Mouse (Mus musculus) liver, postnatal 0 days (tissue): ENCODE data around the gene Ccl4. TPM values are rescaled to one million over a fixed set of nuclear protein-coding genes. Genes with fewer than 3 reads are reported as not detected.

Source experiments
- ATAC-seq: fragments of 200-750 bp; cut with Nextera tagmentation; 2 replicates; pipeline ENCODE4 v1.8.0; 2017; ENCODE audit warnings: mild to moderate bottlenecking, moderate library complexity
- DNase-seq: peaks from one replicate; pipeline ENCODE4 v3.0.0-alpha.2; 2016
- H3K27ac ChIP-seq: fragments of 300-500 bp; sonication (generic); 2 replicates; pipeline ENCODE4 v1.5.1; 2014; ENCODE audit warnings: antibody characterized with exemption, moderate library complexity, mild to moderate bottlenecking, low read depth
- H3K27me3 ChIP-seq: fragments of 300-500 bp; sonication (generic); 2 replicates; pipeline ENCODE4 v1.6.1; 2014; ENCODE audit warnings: low read length, control low read depth, mixed read lengths; ENCODE audit not compliant: insufficient read depth
- H3K36me3 ChIP-seq: fragments of 300-500 bp; sonication (generic); replicated peaks from 2 replicates; pipeline ENCODE4 v1.6.1; 2014; ENCODE audit warnings: mild to moderate bottlenecking, control low read depth, low read length, moderate library complexity, mixed read lengths; ENCODE audit not compliant: insufficient read depth
- H3K4me1 ChIP-seq: fragments of 300-500 bp; sonication (generic); 2 replicates; pipeline ENCODE4 v1.6.1; 2014; ENCODE audit warnings: antibody characterized with exemption, mild to moderate bottlenecking, control low read depth; ENCODE audit not compliant: insufficient read depth
- H3K4me2 ChIP-seq: fragments of 300-500 bp; sonication (generic); 2 replicates; pipeline ENCODE4 v1.6.1; 2014; ENCODE audit warnings: low read depth, mild to moderate bottlenecking, low read length, moderate library complexity, mixed read lengths
- H3K4me3 ChIP-seq: fragments of 300-500 bp; sonication (generic); 2 replicates; pipeline ENCODE4 v1.5.1; 2014; ENCODE audit warnings: low read depth, low read length
- H3K9ac ChIP-seq: fragments of 300-500 bp; sonication (generic); replicated peaks from 2 replicates; pipeline ENCODE4 v1.6.1; 2014; ENCODE audit warnings: mild to moderate bottlenecking, moderate library complexity
- H3K9me3 ChIP-seq: fragments of 300-500 bp; sonication (generic); 2 replicates; pipeline ENCODE4 v1.6.1; 2016; ENCODE audit warnings: mild to moderate bottlenecking, control low read depth, low read length, mixed read lengths
- CTCF ChIP-seq: sonication (generic); IDR thresholded peaks from 2 replicates; pipeline ENCODE4 v1.5.1; 2016; ENCODE audit warnings: antibody characterized with exemption, low read depth
- EP300 ChIP-seq: IDR thresholded peaks from 2 replicates; pipeline ENCODE4 v1.6.1; 2016; ENCODE audit warnings: antibody characterized with exemption, low read depth, mild to moderate bottlenecking
- WGBS: fragments of 180-500 bp; shearing (Covaris S2); extraction: QIAGEN DNeasy Blood & Tissue Kit; methylation state at CpG from one replicate; pipeline ENCODE4 v1.1.7; 2014; ENCODE audit not compliant: insufficient replicate concordance; 5-methylcytosine and 5-hydroxymethylcytosine counted together
- polyA plus RNA-seq: library from polyadenylated mRNA; unstranded; fragments of >200 nt; fragmentation: Nextera tagmentation; extraction: Ambion mirVana; gene quantifications from 2 replicates; pipeline ENCODE4 v1.2.1, GENCODE M21; 2015

Ccl4 gene
- polyA plus RNA-seq, 1 experiment from 2014 or later: 1.6 TPM

DNA sequence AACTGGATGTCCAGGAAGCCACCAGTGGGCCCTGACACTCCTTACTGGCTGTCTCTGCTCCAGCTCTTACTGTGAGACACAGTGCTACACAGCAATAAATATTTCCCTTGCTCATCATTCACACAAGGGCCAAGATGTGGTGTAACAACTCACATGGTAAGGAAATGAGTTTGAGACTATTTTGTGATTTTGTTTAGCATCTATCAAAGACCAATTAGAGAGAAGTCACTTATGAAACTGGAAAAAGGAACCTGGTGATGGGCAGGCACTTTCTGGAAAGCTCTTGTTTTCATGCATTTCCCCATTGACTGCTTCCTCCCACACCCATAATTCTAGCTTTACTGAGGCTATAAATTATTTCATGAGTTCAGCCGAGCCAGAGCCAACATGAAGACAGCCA is 41.3 kb downstream of the Ccl4 start, which contains the start of gene Wfdc17:
TSS of gene Wfdc17 (plus strand) at position 287 of the 400 bp plus-strand sequence.
- no peaks in the 10 kb centered on the region for H3K9me3 ChIP-seq
- no peaks in the 10 kb centered on the region for H3K27me3 ChIP-seq
- no peaks in the 10 kb centered on the region for H3K36me3 ChIP-seq
- H3K9ac ChIP-seq: no peak within 1 kb of the TSS
- no peak within 1 kb of the TSS for H3K4me2 ChIP-seq
- peak; percentile 17; the same call in 1 of the 2 replicates for ATAC-seq
- H3K4me3 ChIP-seq: no peak within 1 kb of the TSS
- 24% methylated on average over 1 of the region's 1 CpGs for WGBS
- no peak within 1 kb of the TSS for H3K27ac ChIP-seq
- H3K4me1 ChIP-seq: no peaks in the 10 kb centered on the region
- DNase-seq: no peak
- TF ChIP-seq CTCF (no peak), EP300 (no peak)

GRCm38 (mm10) chr11:83708715-83709114 is 46.3 kb downstream of the Ccl4 start, which contains the start of gene Wfdc18:
Gene Wfdc18, plus strand, starts transcription at chr11:83709015.
- no peak within 1 kb of the TSS for H3K4me3 ChIP-seq
- TF ChIP-seq EP300: no peak
- TF ChIP-seq CTCF: no peak
- no peaks in the 10 kb centered on the region for H3K9me3 ChIP-seq
- H3K27ac ChIP-seq: no peak within 1 kb of the TSS
- H3K27me3 ChIP-seq: no peaks in the 10 kb centered on the region
- ATAC-seq (no peak), DNase-seq (no peak)
- H3K9ac ChIP-seq: no peak within 1 kb of the TSS
- H3K4me2 ChIP-seq: no peak within 1 kb of the TSS
- H3K36me3 ChIP-seq: no peaks in the 10 kb centered on the region
- 62% methylated on average over 4 of the region's 4 CpGs for WGBS
- no peaks in the 10 kb centered on the region for H3K4me1 ChIP-seq

DNA sequence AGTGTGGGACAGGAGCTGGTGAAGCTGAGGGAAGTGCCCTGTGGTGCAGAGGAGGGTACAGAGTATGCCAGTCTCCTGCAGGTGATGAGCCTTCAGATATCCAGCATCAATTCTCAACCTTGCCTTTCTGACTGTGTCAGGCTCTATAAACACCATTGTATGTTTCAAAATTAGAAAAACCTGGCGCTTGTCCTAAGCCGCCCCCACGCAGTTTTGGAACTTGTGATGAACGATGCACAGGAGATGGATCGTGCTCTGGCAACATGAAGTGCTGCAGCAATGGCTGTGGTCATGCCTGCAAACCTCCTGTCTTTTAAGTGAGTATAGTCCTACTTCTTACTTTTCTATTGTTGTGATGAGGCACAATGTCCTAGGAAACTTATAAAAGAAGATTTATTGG is 47.3 kb downstream of the Ccl4 start:
- no peak overlapping the region for H3K27ac ChIP-seq
- WGBS: 76% methylated on average over 5 of the region's 5 CpGs
- no peaks in the 10 kb centered on the region for H3K36me3 ChIP-seq

GRCm38 (mm10) chr11:83712671-83713070 is 50.3 kb downstream of the Ccl4 start:
- Histone ChIP-seq H3K9me3 (no peaks in the 10 kb centered on the region), H3K4me1 (no peaks in the 10 kb centered on the region), H3K9ac (no peak overlapping the region), H3K27ac (no peak overlapping the region), H3K4me3 (no peak overlapping the region), H3K27me3 (no peaks in the 10 kb centered on the region), H3K36me3 (no peaks in the 10 kb centered on the region), H3K4me2 (no peak overlapping the region)
- no peak for TF ChIP-seq EP300
- TF ChIP-seq CTCF: no peak
- ATAC-seq: no peak
- no peak for DNase-seq
- 58% methylated on average over 1 of the region's 1 CpGs for WGBS

More for the DNA sequence above, 47.3 kb downstream of the Ccl4 start:
- Histone ChIP-seq H3K4me1 (no peaks in the 10 kb centered on the region), H3K9ac (no peak overlapping the region), H3K4me2 (no peak overlapping the region), H3K4me3 (no peak overlapping the region), H3K27me3 (no peaks in the 10 kb centered on the region), H3K9me3 (no peaks in the 10 kb centered on the region)
- no peak for DNase-seq
- no peak for TF ChIP-seq EP300
- TF ChIP-seq CTCF: no peak
- ATAC-seq: no peak

GRCm38 (mm10) chr11:83713925-83714324 is 51.5 kb downstream of the Ccl4 start:
- H3K27me3 ChIP-seq: no peaks in the 10 kb centered on the region
- no peaks in the 10 kb centered on the region for H3K36me3 ChIP-seq
- no peak overlapping the region for H3K4me3 ChIP-seq
- no peak for DNase-seq
- no peak overlapping the region for H3K9ac ChIP-seq
- H3K9me3 ChIP-seq: no peaks in the 10 kb centered on the region
- ATAC-seq: peak; percentile 69
- H3K4me1 ChIP-seq: no peaks in the 10 kb centered on the region
- H3K27ac ChIP-seq: no peak overlapping the region
- no peak overlapping the region for H3K4me2 ChIP-seq
- 31% methylated on average over 2 of the region's 2 CpGs for WGBS
- TF ChIP-seq CTCF: no peak
- no peak for TF ChIP-seq EP300

Other genes starting within 250 kb of the Ccl4 start
- gene Gas2l2, start 233.1 kb upstream of the Ccl4 start, polyA plus RNA-seq: not detected in 2 replicates
- 2.6 and 3.1 TPM in 2 replicates for gene 1700020L24Rik, start 224.9 kb upstream of the Ccl4 start, polyA plus RNA-seq
- gene Mmp28, start 199.5 kb upstream of the Ccl4 start, polyA plus RNA-seq: 0.20 and 0.43 TPM in 2 replicates
- 2.8 and 3.4 TPM in 2 replicates for gene Taf15, start 189.5 kb upstream of the Ccl4 start, polyA plus RNA-seq
- not detected in 2 replicates for gene Heatr9, start 140.4 kb upstream of the Ccl4 start, polyA plus RNA-seq
- gene Ccl5, start 132.1 kb upstream of the Ccl4 start, polyA plus RNA-seq: 8.6 and 12.7 TPM in 2 replicates
- 92.6 and 107 TPM in 2 replicates for gene Ccl9, start 83.9 kb upstream of the Ccl4 start, polyA plus RNA-seq
- gene Ccl6, start 69.5 kb upstream of the Ccl4 start, polyA plus RNA-seq: 46.9 and 55.2 TPM in 2 replicates
- not detected in 2 replicates for gene Rpl9-ps1, start 17.0 kb upstream of the Ccl4 start, polyA plus RNA-seq
- 1.3 TPM in 2 replicates for gene Ccl3, start 13.2 kb upstream of the Ccl4 start, polyA plus RNA-seq
- gene Wfdc17, start 41.4 kb downstream of the Ccl4 start, polyA plus RNA-seq: 42.1 and 42.6 TPM in 2 replicates
- gene Wfdc18, start 46.4 kb downstream of the Ccl4 start, polyA plus RNA-seq: 0.38 and 0.76 TPM in 2 replicates
- gene Wfdc21, start 84.4 kb downstream of the Ccl4 start, polyA plus RNA-seq: 108 and 117 TPM in 2 replicates
- 5.6 and 6.0 TPM in 2 replicates for gene Heatr6, start 91.1 kb downstream of the Ccl4 start, polyA plus RNA-seq
- gene Hnf1b, start 187.5 kb downstream of the Ccl4 start, polyA plus RNA-seq: 4.9 and 5.4 TPM in 2 replicates